Mouse (Mus musculus) cerebellum, postnatal 10 days (tissue): ENCODE measurements at regions not wholly inside any gene's neighbourhood (a gene's known extent, or its start where the extent isn't known, plus 50 kb on each side); places are given as distances from the start of the nearest gene placed in this dataset.

Experiments
- DNase-seq, 2 experiments: peaks; one replicate each; pipeline ENCODE4 v3.0.0; 2021; ENCODE audit warnings: mixed read lengths in 2 of 2

GRCm38 (mm10) chr1:81516575-81517210 lies 439.9 kb downstream of the Nyap2 start:
- DNase-seq, result peak; percentile 48 to 64

- DNase-seq, result no peak
Observed at GRCm38 (mm10) chr1:81520420-81521273, 443.9 kb downstream of the Nyap2 start.

GRCm38 (mm10) chr1:81522929-81523328 lies 446.2 kb downstream of the Nyap2 start:
- peak; percentile 40 to 50 for DNase-seq

- DNase-seq, result no peak
Observed at GRCm38 (mm10) chr1:81525821-81526220, 449.1 kb downstream of the Nyap2 start.

- DNase-seq, result no peak
Observed at GRCm38 (mm10) chr1:81537836-81538235, 461.1 kb downstream of the Nyap2 start.

- no peak for DNase-seq
Observed at GRCm38 (mm10) chr1:81539591-81540311, 463.0 kb downstream of the Nyap2 start.

- DNase-seq, result no peak
Observed at GRCm38 (mm10) chr1:81548906-81549305, 472.2 kb downstream of the Nyap2 start.

GRCm38 (mm10) chr1:81549706-81550105 lies 473.0 kb downstream of the Nyap2 start:
- DNase-seq, result no peak

- no peak for DNase-seq
Observed at GRCm38 (mm10) chr1:81552731-81553130, 476.0 kb downstream of the Nyap2 start.

- DNase-seq, result no peak
Observed at GRCm38 (mm10) chr1:81576965-81577664, 500.4 kb downstream of the Nyap2 start.

GRCm38 (mm10) chr1:81577665-81578201 lies 501.0 kb downstream of the Nyap2 start:
- no peak for DNase-seq

- no peak for DNase-seq
Observed at GRCm38 (mm10) chr1:81581208-81581607, 504.5 kb downstream of the Nyap2 start.

GRCm38 (mm10) chr1:81587780-81588307 lies 511.1 kb downstream of the Nyap2 start:
- DNase-seq, result no peak

- DNase-seq, result peak; percentile 19 to 28
Observed at GRCm38 (mm10) chr1:81591623-81592022, 514.9 kb downstream of the Nyap2 start.

GRCm38 (mm10) chr1:81593280-81594182 lies 516.8 kb downstream of the Nyap2 start:
- DNase-seq, result peak; percentile 81 to 86

- no peak for DNase-seq
Observed at GRCm38 (mm10) chr1:81594183-81594515, 517.4 kb downstream of the Nyap2 start.

GRCm38 (mm10) chr1:81594606-81595005 lies 517.9 kb downstream of the Nyap2 start:
- DNase-seq, result peak in 1 of 2 experiments; percentile 5

- DNase-seq, result no peak
Observed at GRCm38 (mm10) chr1:81608772-81609171, 532.0 kb downstream of the Nyap2 start.

GRCm38 (mm10) chr1:81618880-81619279 lies 542.1 kb downstream of the Nyap2 start:
- DNase-seq, result no peak

GRCm38 (mm10) chr1:81624141-81624540 lies 547.4 kb downstream of the Nyap2 start:
- DNase-seq, result no peak

GRCm38 (mm10) chr1:81632704-81633103 lies 556.0 kb downstream of the Nyap2 start:
- no peak for DNase-seq
